Mouse (Mus musculus): ENCODE results near the gene Shq1.

Gene Shq1

GRCm38 (mm10) chr6:100606805-100607204 is 64.2 kb downstream of the Shq1 start:
- no peak for DNase-seq (ENCODE audit: low read depth, low spot score)

GRCm38 (mm10) chr6:100603702-100604101 is 67.3 kb downstream of the Shq1 start:
- DNase-seq (ENCODE audit: low read depth, low spot score) = no peak

- DNase-seq (ENCODE audit: low read depth, low spot score) = no peak
Observed at GRCm38 (mm10) chr6:100601634-100602033, 69.3 kb downstream of the Shq1 start.

GRCm38 (mm10) chr6:100593857-100594256 is 77.1 kb downstream of the Shq1 start:
- no peak for DNase-seq (ENCODE audit: low read depth, low spot score)

GRCm38 (mm10) chr6:100592991-100593390 is 78.0 kb downstream of the Shq1 start:
- no peak for DNase-seq (ENCODE audit: low read depth, low spot score)

- no peak for DNase-seq (ENCODE audit: low read depth, low spot score)
Observed at GRCm38 (mm10) chr6:100590602-100591001, 80.4 kb downstream of the Shq1 start.

- DNase-seq (ENCODE audit: low read depth, low spot score) = no peak
Observed at GRCm38 (mm10) chr6:100588876-100589275, 82.1 kb downstream of the Shq1 start.

GRCm38 (mm10) chr6:100586758-100587157 is 84.2 kb downstream of the Shq1 start:
- DNase-seq (ENCODE audit: low read depth, low spot score) = no peak

GRCm38 (mm10) chr6:100581951-100582350 is 89.0 kb downstream of the Shq1 start:
- no peak for DNase-seq (ENCODE audit: low read depth, low spot score)

GRCm38 (mm10) chr6:100581056-100581455 is 89.9 kb downstream of the Shq1 start:
- no peak for DNase-seq (ENCODE audit: low read depth, low spot score)

- no peak for DNase-seq (ENCODE audit: low read depth, low spot score)
Observed at GRCm38 (mm10) chr6:100577590-100577989, 93.4 kb downstream of the Shq1 start.

GRCm38 (mm10) chr6:100576171-100576570 is 94.8 kb downstream of the Shq1 start:
- no peak for DNase-seq (ENCODE audit: low read depth, low spot score)

- DNase-seq (ENCODE audit: low read depth, low spot score) = no peak
Observed at GRCm38 (mm10) chr6:100566774-100567173, 104.2 kb downstream of the Shq1 start.

GRCm38 (mm10) chr6:100564516-100564915 is 106.4 kb downstream of the Shq1 start:
- DNase-seq (ENCODE audit: low read depth, low spot score) = no peak

- peak; percentile 26 for DNase-seq (ENCODE audit: low read depth, low spot score)
Observed at GRCm38 (mm10) chr6:100563552-100564341, 107.2 kb downstream of the Shq1 start.

- no peak for DNase-seq (ENCODE audit: low read depth, low spot score)
Observed at GRCm38 (mm10) chr6:100562719-100563551, 108.0 kb downstream of the Shq1 start.

GRCm38 (mm10) chr6:100558057-100558456 is 112.9 kb downstream of the Shq1 start:
- no peak for DNase-seq (ENCODE audit: low read depth, low spot score)

- no peak for DNase-seq (ENCODE audit: low read depth, low spot score)
Observed at GRCm38 (mm10) chr6:100542154-100542997, 128.6 kb downstream of the Shq1 start.

- no peak for DNase-seq (ENCODE audit: low read depth, low spot score)
Observed at GRCm38 (mm10) chr6:100539698-100540097, 131.3 kb downstream of the Shq1 start.

- no peak for DNase-seq (ENCODE audit: low read depth, low spot score)
Observed at GRCm38 (mm10) chr6:100538570-100538969, 132.4 kb downstream of the Shq1 start.

GRCm38 (mm10) chr6:100537987-100538386 is 133.0 kb downstream of the Shq1 start:
- no peak for DNase-seq (ENCODE audit: low read depth, low spot score)

- DNase-seq (ENCODE audit: low read depth, low spot score) = no peak
Observed at GRCm38 (mm10) chr6:100537042-100537441, 133.9 kb downstream of the Shq1 start.
